Mouse (Mus musculus) midbrain, embryonic 14.5 days (tissue): Measurements from ENCODE around the gene Pam. TPM values are rescaled to one million over a fixed set of nuclear protein-coding genes. Genes with fewer than 3 reads are reported as not detected.
"Not testable (repeated sequence)": the region's sequence is repeated elsewhere in the genome, so short reads cannot be mapped to it uniquely, and the experiment has no call there.

Experiments used
- ATAC-seq: fragments of 200-750 bp; cut with Nextera tagmentation; 2 replicates; pipeline ENCODE4 v1.8.0; 2017; ENCODE audit warnings: moderate number of reproducible peaks, moderate library complexity; ENCODE audit not compliant: low FRiP score, low TSS enrichment
- DNase-seq: peaks from one replicate; pipeline ENCODE4 v3.0.0-alpha.2; 2015
- H3K27ac ChIP-seq: fragments of 300-500 bp; sonication (generic); replicated peaks from 2 replicates; pipeline ENCODE4 v1.5.1; 2014; ENCODE audit warnings: mild to moderate bottlenecking, low read depth, low read length, moderate library complexity
- H3K27me3 ChIP-seq: fragments of 300-500 bp; sonication (generic); 2 replicates; pipeline ENCODE4 v1.6.1; 2014; ENCODE audit warnings: low read length, control low read depth, mixed read lengths; ENCODE audit not compliant: control insufficient read depth, insufficient read depth
- H3K36me3 ChIP-seq: fragments of 300-500 bp; sonication (generic); 2 replicates; pipeline ENCODE4 v1.6.1; 2014; ENCODE audit warnings: low read length, control low read depth; ENCODE audit not compliant: control insufficient read depth, insufficient read depth
- H3K4me1 ChIP-seq: fragments of 300-500 bp; sonication (generic); 2 replicates; pipeline ENCODE4 v1.6.1; 2014; ENCODE audit warnings: mild to moderate bottlenecking, antibody characterized with exemption, low read length, control low read depth; ENCODE audit not compliant: control insufficient read depth, insufficient read depth
- H3K4me2 ChIP-seq: fragments of 300-500 bp; sonication (generic); 2 replicates; pipeline ENCODE4 v1.6.1; 2014; ENCODE audit warnings: mild to moderate bottlenecking, low read length, moderate library complexity
- H3K4me3 ChIP-seq: fragments of 300-500 bp; sonication (generic); replicated peaks from 2 replicates; pipeline ENCODE4 v1.5.1; 2014; ENCODE audit warnings: low read depth, low read length
- H3K9ac ChIP-seq: fragments of 300-500 bp; sonication (generic); replicated peaks from 2 replicates; pipeline ENCODE4 v1.6.1; 2014; ENCODE audit warnings: mild to moderate bottlenecking, low read length, moderate library complexity
- H3K9me3 ChIP-seq: fragments of 300-500 bp; sonication (generic); 2 replicates; pipeline ENCODE4 v1.6.1; 2016; ENCODE audit warnings: low read length, control low read depth, mixed read lengths; ENCODE audit not compliant: control insufficient read depth
- WGBS: fragments of 180-500 bp; shearing (Covaris S2); extraction: QIAGEN DNeasy Blood & Tissue Kit; methylation state at CpG from one replicate; pipeline ENCODE4 v1.1.7; 2014; 5-methylcytosine and 5-hydroxymethylcytosine counted together
- polyA plus RNA-seq: library from polyadenylated mRNA; unstranded; fragments of >200 nt; fragmentation: Nextera tagmentation; extraction: Ambion mirVana; gene quantifications from 2 replicates; pipeline ENCODE4 v1.2.1, GENCODE M21; 2014

Pam gene
- polyA plus RNA-seq, 1 experiment from 2014 or later: 47.2 TPM

GRCm38 (mm10) chr1:97960681-97961080 is 134.8 kb downstream of the Pam start:
- no peak for ATAC-seq
- Histone ChIP-seq H3K4me1 (no peaks in the 10 kb centered on the region), H3K4me2 (no peak overlapping the region), H3K9ac (no peak overlapping the region), H3K4me3 (no peak overlapping the region), H3K9me3 (no peaks in the 10 kb centered on the region), H3K27ac (no peak overlapping the region), H3K27me3 (no peaks in the 10 kb centered on the region), H3K36me3 (no peaks in the 10 kb centered on the region)
- DNase-seq: no peak
- 89% methylated on average over 3 of the region's 3 CpGs for WGBS

DNA sequence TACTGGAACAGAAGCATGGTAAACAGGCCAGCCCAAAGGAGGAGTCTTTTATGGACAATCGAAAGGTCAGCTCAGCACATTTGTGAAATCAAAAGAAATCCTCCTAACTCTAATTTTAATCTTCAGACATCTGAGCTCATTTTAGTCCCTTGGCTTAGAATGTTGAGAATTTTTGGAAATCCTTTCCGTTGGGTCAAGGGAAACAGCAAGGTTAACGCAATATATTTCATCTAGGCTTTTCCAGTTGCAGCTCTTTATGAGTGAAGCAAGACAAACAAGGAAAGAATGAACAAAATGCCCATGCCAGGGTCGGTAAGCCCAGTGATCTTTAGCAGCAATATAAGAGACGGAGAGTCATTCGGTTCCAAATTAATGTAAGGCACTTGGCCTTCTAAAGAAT is 135.3 kb downstream of the Pam start:
- ATAC-seq (no peak), DNase-seq (no peak)
- whole genome bisulfite sequencing: 86% methylated on average over 6 of the region's 6 CpGs
- H3K36me3 ChIP-seq: no peaks in the 10 kb centered on the region
- no peak overlapping the region for H3K4me3 ChIP-seq
- H3K27ac ChIP-seq: no peak overlapping the region
- no peaks in the 10 kb centered on the region for H3K4me1 ChIP-seq
- H3K4me2 ChIP-seq: no peak overlapping the region
- H3K9ac ChIP-seq: no peak overlapping the region
- no peaks in the 10 kb centered on the region for H3K27me3 ChIP-seq
- H3K9me3 ChIP-seq: no peaks in the 10 kb centered on the region

DNA sequence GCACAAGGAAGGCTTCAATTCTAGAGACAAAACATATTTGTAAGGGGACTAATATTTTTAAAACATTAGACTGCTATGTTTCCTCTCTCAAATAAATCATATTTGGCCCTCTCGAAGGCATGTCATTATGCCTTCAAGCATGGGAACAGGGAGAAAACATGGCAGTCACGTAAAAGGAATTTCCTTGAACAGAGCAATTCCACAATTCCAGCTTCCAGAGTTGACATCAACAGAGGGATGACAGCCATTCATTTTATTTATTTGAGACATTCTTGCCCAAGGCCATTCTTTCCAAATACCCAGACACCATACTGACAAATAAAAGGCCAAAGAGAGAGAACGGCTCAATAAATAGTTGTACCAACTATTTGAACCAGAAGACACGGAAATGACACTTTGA is 136.7 kb downstream of the Pam start:
- no peak for ATAC-seq
- WGBS: 88% methylated on average over 4 of the region's 4 CpGs

GRCm38 (mm10) chr1:97949258-97949657 is 146.2 kb downstream of the Pam start:
- H3K27me3 ChIP-seq, H3K27ac ChIP-seq, H3K4me2 ChIP-seq, H3K4me1 ChIP-seq, H3K4me3 ChIP-seq, DNase-seq, H3K36me3 ChIP-seq, H3K9me3 ChIP-seq, H3K9ac ChIP-seq, ATAC-seq: not testable (repeated sequence)
- WGBS: 92% methylated on average over 17 of the region's 17 CpGs

More for the DNA sequence above, 136.7 kb downstream of the Pam start:
- Histone ChIP-seq H3K9ac (no peak overlapping the region), H3K4me1 (no peaks in the 10 kb centered on the region), H3K36me3 (no peaks in the 10 kb centered on the region), H3K9me3 (no peaks in the 10 kb centered on the region), H3K4me2 (no peak overlapping the region), H3K27ac (no peak overlapping the region), H3K27me3 (no peaks in the 10 kb centered on the region), H3K4me3 (no peak overlapping the region)
- no peak for DNase-seq

DNA sequence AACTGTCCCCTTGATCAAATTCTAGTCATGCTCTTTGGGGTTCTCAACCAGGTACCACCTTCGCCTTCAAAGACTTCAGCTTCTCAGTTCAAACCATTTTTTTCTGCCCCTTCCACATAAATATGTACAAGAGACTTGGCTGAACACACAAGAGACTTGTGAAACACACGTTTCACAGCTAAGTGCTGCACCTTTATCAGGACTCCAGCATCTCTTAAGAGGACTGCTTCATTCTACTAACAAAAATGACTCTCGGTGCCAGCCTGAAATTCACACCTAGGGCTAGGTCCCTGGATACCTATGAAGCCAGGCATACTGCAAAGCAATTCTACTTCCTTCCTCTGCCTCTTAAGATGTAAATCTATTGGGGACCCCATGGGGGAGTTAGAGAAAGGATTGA is 148.3 kb downstream of the Pam start:
- no peaks in the 10 kb centered on the region for H3K27me3 ChIP-seq
- WGBS: 81% methylated on average over 3 of the region's 3 CpGs
- H3K4me1 ChIP-seq: peaks cover 9% of the 10 kb centered on the region; the same call in 1 of the 2 replicates
- H3K4me3 ChIP-seq: no peak overlapping the region
- ATAC-seq (no peak), DNase-seq (no peak)
- H3K9me3 ChIP-seq: no peaks in the 10 kb centered on the region
- H3K4me2 ChIP-seq: no peak overlapping the region
- H3K9ac ChIP-seq: no peak overlapping the region
- H3K27ac ChIP-seq: no peak overlapping the region
- no peaks in the 10 kb centered on the region for H3K36me3 ChIP-seq

GRCm38 (mm10) chr1:97943908-97944608 is 151.4 kb downstream of the Pam start:
- no peaks in the 10 kb centered on the region for H3K27me3 ChIP-seq
- WGBS: 48% methylated on average over 4 of the region's 4 CpGs
- peaks cover 9% of the 10 kb centered on the region; the same call in 1 of the 2 replicates for H3K4me1 ChIP-seq
- no peak overlapping the region for H3K4me2 ChIP-seq
- no peaks in the 10 kb centered on the region for H3K9me3 ChIP-seq
- no peak for DNase-seq
- H3K9ac ChIP-seq: no peak overlapping the region
- H3K4me3 ChIP-seq: no peak overlapping the region
- no peaks in the 10 kb centered on the region for H3K36me3 ChIP-seq
- no peak overlapping the region for H3K27ac ChIP-seq
- ATAC-seq: no peak

DNA sequence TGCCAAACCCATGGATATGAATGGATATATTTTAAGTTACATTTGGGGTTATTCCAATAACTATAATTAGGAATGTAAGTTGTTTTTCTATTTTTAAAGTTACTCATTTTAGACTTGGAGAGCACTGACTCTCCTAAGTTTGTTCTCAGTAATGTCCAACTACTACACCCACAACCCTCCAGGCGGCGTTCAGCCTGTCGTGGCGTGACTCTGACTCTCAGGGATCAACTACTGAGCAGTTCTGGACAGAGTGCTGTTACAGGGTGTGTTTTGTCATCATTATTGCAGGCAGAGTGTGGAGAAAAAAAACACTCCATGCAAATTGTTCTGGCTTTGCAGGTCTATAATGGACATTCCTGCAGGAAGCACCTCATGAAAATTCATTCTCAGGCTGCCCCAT is 152.0 kb downstream of the Pam start:
- H3K4me3 ChIP-seq: no peak overlapping the region
- H3K9me3 ChIP-seq: no peaks in the 10 kb centered on the region
- DNase-seq (no peak), ATAC-seq (no peak; the same call in 1 of the 2 replicates)
- H3K9ac ChIP-seq: no peak overlapping the region
- no peaks in the 10 kb centered on the region for H3K36me3 ChIP-seq
- H3K27me3 ChIP-seq: no peaks in the 10 kb centered on the region
- 61% methylated on average over 4 of the region's 4 CpGs for WGBS
- H3K4me2 ChIP-seq: no peak overlapping the region
- H3K4me1 ChIP-seq: peaks cover 12% of the 10 kb centered on the region
- H3K27ac ChIP-seq: no peak overlapping the region

GRCm38 (mm10) chr1:97942966-97943365 is 152.5 kb downstream of the Pam start:
- Histone ChIP-seq H3K27me3 (no peaks in the 10 kb centered on the region), H3K36me3 (no peaks in the 10 kb centered on the region), H3K4me1 (peaks cover 16% of the 10 kb centered on the region), H3K27ac (no peak overlapping the region), H3K9ac (no peak overlapping the region), H3K9me3 (no peaks in the 10 kb centered on the region), H3K4me2 (no peak overlapping the region), H3K4me3 (no peak overlapping the region)
- no peak for ATAC-seq
- 84% methylated on average over 2 of the region's 2 CpGs for WGBS
- DNase-seq: no peak

GRCm38 (mm10) chr1:97938586-97938985 is 156.9 kb downstream of the Pam start:
- Histone ChIP-seq H3K4me1 (peaks cover 11% of the 10 kb centered on the region; the same call in 1 of the 2 replicates), H3K4me3 (no peak overlapping the region), H3K36me3 (no peaks in the 10 kb centered on the region), H3K27ac (0 out of 2 replicates have a peak overlapping the region, but pooled peaks have one; percentile 26), H3K9me3 (no peaks in the 10 kb centered on the region), H3K9ac (no peak overlapping the region), H3K27me3 (no peaks in the 10 kb centered on the region), H3K4me2 (no peak overlapping the region)
- DNase-seq (no peak), ATAC-seq (no peak)
- 85% methylated on average over 3 of the region's 3 CpGs for WGBS
